Mouse (Mus musculus): ENCODE data around the gene Wnt3a. TPM values are rescaled to one million over a fixed set of nuclear protein-coding genes. Genes with fewer than 3 reads are reported as not detected.

The Wnt3a gene
- polyA plus RNA-seq (2014; fragmentation: Nextera tagmentation; extraction: Ambion mirVana): not detected in 2 replicates

DNA sequence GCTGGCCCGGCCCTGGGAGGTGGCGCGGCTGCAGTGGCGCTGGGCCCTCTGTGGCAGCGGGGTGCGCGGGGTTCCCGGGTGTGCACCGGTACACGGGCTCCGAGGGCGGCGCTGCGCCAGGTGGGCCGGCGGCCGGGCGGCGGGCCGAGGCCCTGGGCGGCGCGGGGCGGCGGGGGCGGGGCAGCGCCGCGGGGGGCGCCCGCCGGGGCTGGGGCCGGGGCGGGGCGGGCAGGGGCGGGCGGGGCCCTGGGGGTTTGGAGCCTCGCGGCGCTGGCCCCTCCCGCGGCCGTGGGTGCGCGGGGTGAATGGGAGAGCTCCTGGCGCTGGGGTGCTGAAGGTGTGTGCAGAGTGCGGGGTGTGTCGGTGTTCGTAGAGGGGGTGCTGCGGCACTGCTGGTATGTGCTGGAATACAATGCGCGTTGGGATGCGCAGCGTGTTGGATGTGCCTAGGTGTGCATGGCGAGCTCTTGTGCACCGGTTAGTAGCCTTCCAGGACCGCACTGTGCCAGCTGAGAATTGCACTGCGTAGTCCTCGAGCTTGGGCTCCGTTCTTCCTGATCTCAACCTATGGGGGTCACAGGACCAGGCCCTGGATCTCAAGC is at the start of gene Wnt3a:
Wnt3a (minus strand) TSS at position 51 of the 602 bp plus-strand sequence.
- H3K27ac ChIP-seq (ENCODE audit: low read length): no peak within 1 kb of the TSS
- peaks cover 70% of the 10 kb centered on the region for H3K27me3 ChIP-seq (ENCODE audit: control insufficient read depth, insufficient read depth, low read length)
- H3K4me2 ChIP-seq (replicated peaks; ENCODE audit: low read depth, low read length): peak within 1 kb of the TSS; percentile 54
- ATAC-seq (ENCODE audit: insufficient number of reproducible peaks, insufficient read depth, low FRiP score, low read depth): no peak
- no peak within 1 kb of the TSS for H3K9ac ChIP-seq (replicated peaks; ENCODE audit: low read depth, low read length)
- H3K36me3 ChIP-seq (ENCODE audit: control insufficient read depth, insufficient read depth, low read length): no peaks in the 10 kb centered on the region
- peaks cover 4% of the 10 kb centered on the region; the same call in 1 of the 2 replicates for H3K4me1 ChIP-seq (ENCODE audit: control insufficient read depth, insufficient read depth, low read length)
- H3K9me3 ChIP-seq (ENCODE audit: control insufficient read depth, low read depth, low read length): no peaks in the 10 kb centered on the region
- WGBS: 1% methylated on average over 39 of the region's 60 CpGs
- peak within 1 kb of the TSS; percentile 28 for H3K4me3 ChIP-seq (ENCODE audit: low read depth, low read length)

DNA sequence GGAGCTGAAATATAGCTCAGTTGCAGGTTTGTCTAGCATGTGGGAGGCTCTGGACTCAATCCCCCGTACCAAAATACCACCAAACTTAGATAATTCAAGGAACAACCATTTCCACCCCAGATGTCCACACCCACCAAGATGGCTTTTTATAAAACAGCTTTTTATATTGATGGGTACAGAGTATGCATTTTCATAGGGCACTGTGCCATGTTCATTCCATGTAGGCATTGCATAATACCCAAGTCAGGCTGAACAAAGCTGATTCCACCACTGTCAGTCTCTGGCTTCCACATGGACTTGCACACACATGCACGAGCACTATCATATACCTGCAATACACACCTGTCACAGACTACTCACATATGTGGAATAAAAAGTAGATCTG is 48.2 kb upstream of the Wnt3a start:
- Histone ChIP-seq H3K4me1 (ENCODE audit: control insufficient read depth, insufficient read depth, low read length) (peaks cover 8% of the 10 kb centered on the region; the same call in 1 of the 2 replicates), H3K36me3 (ENCODE audit: control insufficient read depth, insufficient read depth, low read length) (no peaks in the 10 kb centered on the region)
- no peak for ATAC-seq (ENCODE audit: insufficient number of reproducible peaks, insufficient read depth, low FRiP score, low read depth)

DNA sequence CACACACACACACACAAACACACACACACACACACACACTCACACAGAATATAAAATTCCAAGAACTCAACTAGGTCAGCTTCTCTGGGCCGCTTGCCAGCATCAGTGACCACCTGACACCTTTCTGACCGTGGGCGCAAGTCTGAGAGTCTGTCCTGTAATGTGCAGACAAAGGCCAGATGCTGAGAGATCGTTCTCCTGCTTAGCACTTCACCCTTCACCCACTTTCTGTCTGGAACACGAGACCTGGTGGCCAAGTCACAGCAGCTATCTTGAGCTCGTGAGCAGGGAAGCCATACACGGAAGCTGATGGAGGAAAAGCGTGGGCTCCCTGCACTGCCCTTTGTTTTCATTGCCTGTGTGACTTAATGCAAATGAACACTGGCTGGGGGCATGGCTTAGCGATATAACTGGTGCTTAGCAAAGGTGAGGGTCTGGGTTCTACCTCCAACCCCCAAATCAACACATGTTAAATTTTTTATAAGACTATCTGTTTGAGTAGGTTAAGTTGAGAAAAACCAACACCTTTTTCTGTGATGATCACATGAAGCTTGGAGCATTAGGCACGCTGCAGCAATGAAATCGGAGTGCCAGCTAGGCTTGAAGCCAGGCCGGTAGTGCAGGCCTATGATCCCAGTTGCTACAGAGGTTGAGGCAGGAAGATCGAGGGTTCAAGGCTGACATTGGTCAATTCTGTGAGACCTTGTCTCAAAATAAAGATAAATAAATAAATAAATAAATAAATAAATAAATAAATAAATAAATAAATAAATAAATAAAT is 47.6 kb upstream of the Wnt3a start:
- H3K9me3 ChIP-seq (ENCODE audit: control insufficient read depth, low read depth, low read length): no peaks in the 10 kb centered on the region
- H3K9ac ChIP-seq (replicated peaks; ENCODE audit: low read depth, low read length): no peak overlapping the region
- H3K27ac ChIP-seq (ENCODE audit: low read length): no peak overlapping the region
- no peaks in the 10 kb centered on the region for H3K36me3 ChIP-seq (ENCODE audit: control insufficient read depth, insufficient read depth, low read length)
- no peaks in the 10 kb centered on the region for H3K27me3 ChIP-seq (ENCODE audit: control insufficient read depth, insufficient read depth, low read length)
- H3K4me2 ChIP-seq (replicated peaks; ENCODE audit: low read depth, low read length): no peak overlapping the region
- H3K4me1 ChIP-seq (ENCODE audit: control insufficient read depth, insufficient read depth, low read length): peaks cover 11% of the 10 kb centered on the region; the same call in 1 of the 2 replicates
- H3K4me3 ChIP-seq (ENCODE audit: low read depth, low read length): no peak overlapping the region
- no peak for ATAC-seq (ENCODE audit: insufficient number of reproducible peaks, insufficient read depth, low FRiP score, low read depth)
- WGBS: 59% methylated on average over 13 of the region's 13 CpGs

More for the DNA sequence above, 48.2 kb upstream of the Wnt3a start:
- Histone ChIP-seq H3K27ac (ENCODE audit: low read length) (no peak overlapping the region), H3K9me3 (ENCODE audit: control insufficient read depth, low read depth, low read length) (no peaks in the 10 kb centered on the region), H3K27me3 (ENCODE audit: control insufficient read depth, insufficient read depth, low read length) (no peaks in the 10 kb centered on the region), H3K4me2 (replicated peaks; ENCODE audit: low read depth, low read length) (no peak overlapping the region), H3K4me3 (ENCODE audit: low read depth, low read length) (no peak overlapping the region), H3K9ac (replicated peaks; ENCODE audit: low read depth, low read length) (no peak overlapping the region)
- 93% methylated on average over 2 of the region's 2 CpGs for WGBS

DNA sequence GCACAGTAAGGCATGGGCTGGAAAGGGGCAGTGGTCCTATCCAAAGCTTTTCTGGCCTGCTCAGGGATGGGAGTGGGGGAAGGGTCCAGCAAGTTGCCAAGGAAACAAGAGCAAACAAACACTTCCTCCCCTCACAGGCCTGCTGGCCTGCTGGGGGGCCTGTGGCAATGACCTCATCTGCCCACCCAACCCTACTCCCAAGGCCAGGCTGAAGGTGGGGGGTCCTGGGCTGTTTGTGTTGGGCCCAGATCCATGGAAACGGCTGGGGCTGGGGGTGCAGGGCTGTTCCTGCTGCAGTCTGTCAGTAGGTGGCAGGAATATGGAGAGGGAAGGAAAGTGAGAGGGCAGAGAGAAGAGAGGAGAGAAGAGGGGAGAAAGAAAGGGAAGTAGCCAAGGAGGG is 45.8 kb upstream of the Wnt3a start:
- H3K9me3 ChIP-seq (ENCODE audit: control insufficient read depth, low read depth, low read length): no peaks in the 10 kb centered on the region
- peaks cover 12% of the 10 kb centered on the region; the same call in 1 of the 2 replicates for H3K4me1 ChIP-seq (ENCODE audit: control insufficient read depth, insufficient read depth, low read length)
- no peak overlapping the region for H3K9ac ChIP-seq (replicated peaks; ENCODE audit: low read depth, low read length)
- no peaks in the 10 kb centered on the region for H3K36me3 ChIP-seq (ENCODE audit: control insufficient read depth, insufficient read depth, low read length)
- no peak for ATAC-seq (ENCODE audit: insufficient number of reproducible peaks, insufficient read depth, low FRiP score, low read depth)
- no peak overlapping the region for H3K4me3 ChIP-seq (ENCODE audit: low read depth, low read length)
- H3K27ac ChIP-seq (ENCODE audit: low read length): no peak overlapping the region
- H3K4me2 ChIP-seq (replicated peaks; ENCODE audit: low read depth, low read length): no peak overlapping the region
- 7% methylated on average over 1 of the region's 1 CpGs for WGBS
- H3K27me3 ChIP-seq (ENCODE audit: control insufficient read depth, insufficient read depth, low read length): no peaks in the 10 kb centered on the region

GRCm38 (mm10) chr11:59335942-59336341 is 45.4 kb upstream of the Wnt3a start:
- Histone ChIP-seq H3K9me3 (ENCODE audit: control insufficient read depth, low read depth, low read length) (no peaks in the 10 kb centered on the region), H3K4me2 (replicated peaks; ENCODE audit: low read depth, low read length) (no peak overlapping the region), H3K27me3 (ENCODE audit: control insufficient read depth, insufficient read depth, low read length) (no peaks in the 10 kb centered on the region), H3K36me3 (ENCODE audit: control insufficient read depth, insufficient read depth, low read length) (no peaks in the 10 kb centered on the region), H3K27ac (ENCODE audit: low read length) (no peak overlapping the region), H3K4me3 (ENCODE audit: low read depth, low read length) (no peak overlapping the region), H3K4me1 (ENCODE audit: control insufficient read depth, insufficient read depth, low read length) (peaks cover 12% of the 10 kb centered on the region; the same call in 1 of the 2 replicates), H3K9ac (replicated peaks; ENCODE audit: low read depth, low read length) (no peak overlapping the region)
- WGBS: 28% methylated on average over 2 of the region's 2 CpGs
- ATAC-seq (ENCODE audit: insufficient number of reproducible peaks, insufficient read depth, low FRiP score, low read depth): no peak

- WGBS: 72% methylated on average over 4 of the region's 4 CpGs
- H3K9ac ChIP-seq (replicated peaks; ENCODE audit: low read depth, low read length): no peak overlapping the region
- H3K27me3 ChIP-seq (ENCODE audit: control insufficient read depth, insufficient read depth, low read length): no peaks in the 10 kb centered on the region
- no peak overlapping the region for H3K27ac ChIP-seq (ENCODE audit: low read length)
- no peak for ATAC-seq (ENCODE audit: insufficient number of reproducible peaks, insufficient read depth, low FRiP score, low read depth)
- no peak overlapping the region for H3K4me3 ChIP-seq (ENCODE audit: low read depth, low read length)
- peaks cover 12% of the 10 kb centered on the region; the same call in 1 of the 2 replicates for H3K4me1 ChIP-seq (ENCODE audit: control insufficient read depth, insufficient read depth, low read length)
- no peaks in the 10 kb centered on the region for H3K9me3 ChIP-seq (ENCODE audit: control insufficient read depth, low read depth, low read length)
- no peak overlapping the region for H3K4me2 ChIP-seq (replicated peaks; ENCODE audit: low read depth, low read length)
- H3K36me3 ChIP-seq (ENCODE audit: control insufficient read depth, insufficient read depth, low read length): no peaks in the 10 kb centered on the region
These were observed 44.6 kb upstream of the Wnt3a start for GRCm38 (mm10) chr11:59335150-59335549.

DNA sequence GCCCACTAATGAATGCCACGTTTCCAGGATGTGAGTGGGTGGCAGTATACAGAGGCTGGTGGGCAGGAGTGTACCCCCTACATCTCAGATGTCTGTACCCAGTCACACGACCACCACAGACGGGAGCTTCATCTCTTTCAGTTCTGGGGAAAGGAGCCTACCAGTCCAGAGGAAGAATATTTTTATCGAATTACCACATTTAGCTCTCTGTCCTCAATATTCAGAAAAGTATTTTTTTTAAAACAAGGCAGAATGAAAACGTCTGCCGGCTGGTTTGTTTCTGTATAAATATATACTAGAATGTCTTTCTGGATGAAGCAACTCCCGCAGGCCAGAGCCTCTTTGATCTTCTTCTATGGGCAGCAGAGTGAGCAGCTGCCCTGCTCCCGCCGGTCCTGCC is 42.4 kb upstream of the Wnt3a start:
- H3K9ac ChIP-seq (replicated peaks; ENCODE audit: low read depth, low read length): no peak overlapping the region

GRCm38 (mm10) chr11:59331167-59331869 is 40.8 kb upstream of the Wnt3a start:
- 68% methylated on average over 16 of the region's 16 CpGs for WGBS
- Histone ChIP-seq H3K36me3 (ENCODE audit: control insufficient read depth, insufficient read depth, low read length) (no peaks in the 10 kb centered on the region), H3K4me1 (ENCODE audit: control insufficient read depth, insufficient read depth, low read length) (peaks cover 11% of the 10 kb centered on the region; the same call in 1 of the 2 replicates), H3K9me3 (ENCODE audit: control insufficient read depth, low read depth, low read length) (no peaks in the 10 kb centered on the region), H3K4me2 (replicated peaks; ENCODE audit: low read depth, low read length) (no peak overlapping the region), H3K9ac (replicated peaks; ENCODE audit: low read depth, low read length) (no peak overlapping the region), H3K27ac (ENCODE audit: low read length) (no peak overlapping the region), H3K27me3 (ENCODE audit: control insufficient read depth, insufficient read depth, low read length) (no peaks in the 10 kb centered on the region), H3K4me3 (ENCODE audit: low read depth, low read length) (no peak overlapping the region)
- no peak for ATAC-seq (ENCODE audit: insufficient number of reproducible peaks, insufficient read depth, low FRiP score, low read depth)

More for the DNA sequence above, 42.4 kb upstream of the Wnt3a start:
- Histone ChIP-seq H3K27me3 (ENCODE audit: control insufficient read depth, insufficient read depth, low read length) (no peaks in the 10 kb centered on the region), H3K9me3 (ENCODE audit: control insufficient read depth, low read depth, low read length) (no peaks in the 10 kb centered on the region), H3K4me2 (replicated peaks; ENCODE audit: low read depth, low read length) (no peak overlapping the region), H3K36me3 (ENCODE audit: control insufficient read depth, insufficient read depth, low read length) (no peaks in the 10 kb centered on the region), H3K4me1 (ENCODE audit: control insufficient read depth, insufficient read depth, low read length) (peaks cover 12% of the 10 kb centered on the region; the same call in 1 of the 2 replicates), H3K4me3 (ENCODE audit: low read depth, low read length) (no peak overlapping the region), H3K27ac (ENCODE audit: low read length) (no peak overlapping the region)
- whole genome bisulfite sequencing: 30% methylated on average over 9 of the region's 9 CpGs
- no peak for ATAC-seq (ENCODE audit: insufficient number of reproducible peaks, insufficient read depth, low FRiP score, low read depth)
